Mouse (Mus musculus) heart, embryonic 16.5 days (tissue): ENCODE measurements around the gene Trpc7. TPM values are rescaled to one million over a fixed set of nuclear protein-coding genes. Genes with fewer than 3 reads are reported as not detected.

Experiments used
- ATAC-seq: fragments of 200-750 bp; cut with Nextera tagmentation; replicated peaks from 2 replicates; pipeline ENCODE4 v1.8.0; 2017; ENCODE audit warnings: moderate number of reproducible peaks; ENCODE audit not compliant: insufficient read depth, low FRiP score; ENCODE audit errors: extremely low read depth
- H3K27ac ChIP-seq: fragments of 300-500 bp; sonication (generic); 2 replicates; pipeline ENCODE4 v1.5.1; 2014; ENCODE audit warnings: mild to moderate bottlenecking, low read length, control low read depth, moderate library complexity
- H3K27me3 ChIP-seq: fragments of 300-500 bp; sonication (generic); 2 replicates; pipeline ENCODE4 v1.6.1; 2014; ENCODE audit warnings: low read length, mixed read lengths; ENCODE audit not compliant: control insufficient read depth, insufficient read depth
- H3K36me3 ChIP-seq: fragments of 300-500 bp; sonication (generic); 2 replicates; pipeline ENCODE4 v1.6.1; 2014; ENCODE audit not compliant: control insufficient read depth, insufficient read depth
- H3K4me1 ChIP-seq: fragments of 300-500 bp; sonication (generic); 2 replicates; pipeline ENCODE4 v1.6.1; 2014; ENCODE audit warnings: low read length, mixed read lengths; ENCODE audit not compliant: control insufficient read depth, insufficient read depth
- H3K4me2 ChIP-seq: fragments of 300-500 bp; sonication (generic); 2 replicates; pipeline ENCODE4 v1.6.1; 2014; ENCODE audit warnings: low read depth, mild to moderate bottlenecking, control low read depth, low read length
- H3K4me3 ChIP-seq: fragments of 300-500 bp; sonication (generic); 2 replicates; pipeline ENCODE4 v1.5.1; 2014; ENCODE audit warnings: mild to moderate bottlenecking, control low read depth, low read length
- H3K9ac ChIP-seq: fragments of 300-500 bp; sonication (generic); 2 replicates; pipeline ENCODE4 v1.6.1; 2014; ENCODE audit warnings: low read length, control low read depth
- H3K9me3 ChIP-seq: fragments of 300-500 bp; sonication (generic); replicated peaks from 2 replicates; pipeline ENCODE4 v1.6.1; 2016; ENCODE audit warnings: low read length; ENCODE audit not compliant: control insufficient read depth
- WGBS: fragments of 180-500 bp; shearing (Covaris S2); extraction: QIAGEN DNeasy Blood & Tissue Kit; methylation state at CpG from one replicate; pipeline ENCODE4 v1.1.7; 2014; 5-methylcytosine and 5-hydroxymethylcytosine counted together
- polyA plus RNA-seq: library from polyadenylated mRNA; unstranded; fragments of >200 nt; fragmentation: Nextera tagmentation; extraction: Ambion mirVana; gene quantifications from 2 replicates; pipeline ENCODE4 v1.2.1, GENCODE M21; 2015

The Trpc7 gene
- polyA plus RNA-seq, 1 experiment from 2014 or later = 0.04 TPM

DNA sequence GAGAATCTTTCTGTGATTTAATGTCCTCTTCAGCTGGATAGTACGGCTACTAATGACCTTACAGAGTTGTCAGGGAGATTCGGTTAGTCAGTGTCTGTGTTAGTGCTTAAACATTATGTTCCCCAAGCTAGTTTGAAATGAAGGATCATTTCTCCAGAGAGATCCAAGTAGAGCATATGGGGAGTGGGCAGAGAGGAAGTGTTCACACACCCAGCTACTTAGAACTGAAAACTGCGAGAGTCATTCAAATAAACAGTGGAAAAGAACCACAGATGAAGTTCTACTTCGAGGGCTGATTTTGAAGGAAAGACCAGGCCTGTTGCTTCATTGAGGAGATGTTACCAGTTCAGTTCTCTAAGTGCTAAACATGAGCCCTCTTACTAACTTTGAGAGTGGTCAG lies 169.2 kb downstream of the Trpc7 start:
- peaks cover 48% of the 10 kb centered on the region for H3K36me3 ChIP-seq
- no peak overlapping the region for H3K4me3 ChIP-seq
- peaks cover 3% of the 10 kb centered on the region; the same call in 1 of the 2 replicates for H3K4me1 ChIP-seq
- H3K9ac ChIP-seq = no peak overlapping the region
- no peaks in the 10 kb centered on the region for H3K9me3 ChIP-seq
- WGBS = 91% methylated on average over 4 of the region's 4 CpGs
- H3K27me3 ChIP-seq = no peaks in the 10 kb centered on the region
- no peak overlapping the region for H3K4me2 ChIP-seq
- H3K27ac ChIP-seq = no peak overlapping the region
- ATAC-seq = no peak

Other genes with a start within 250 kb of the Trpc7 start
- 16.7 and 16.9 TPM in 2 replicates for gene Smad5, start 193.0 kb downstream of the Trpc7 start, polyA plus RNA-seq
- gene Gm45623, start 142.2 kb downstream of the Trpc7 start, polyA plus RNA-seq = 0.22 and 0.32 TPM in 2 replicates